Mouse (Mus musculus) intestine, embryonic 15.5 days (tissue): ENCODE results near the gene Nob1. TPM values are rescaled to one million over a fixed set of nuclear protein-coding genes. Genes with fewer than 3 reads are reported as not detected.

Experiments
- ATAC-seq: fragments of 200-750 bp; cut with Nextera tagmentation; 2 replicates; pipeline ENCODE4 v1.8.0; 2017; ENCODE audit warnings: moderate TSS enrichment, moderate library complexity
- H3K27ac ChIP-seq: fragments of 300-500 bp; sonication (generic); 2 replicates; pipeline ENCODE4 v1.5.1; 2015; ENCODE audit warnings: mild to moderate bottlenecking, inconsistent platforms
- H3K27me3 ChIP-seq: fragments of 300-500 bp; sonication (generic); replicated peaks from 2 replicates; pipeline ENCODE4 v1.6.1; 2015; ENCODE audit warnings: inconsistent platforms
- H3K36me3 ChIP-seq: fragments of 300-500 bp; sonication (generic); 2 replicates; pipeline ENCODE4 v1.6.1; 2015; ENCODE audit warnings: inconsistent platforms
- H3K4me1 ChIP-seq: fragments of 300-500 bp; sonication (generic); replicated peaks from 2 replicates; pipeline ENCODE4 v1.6.1; 2015; ENCODE audit warnings: inconsistent platforms
- H3K4me2 ChIP-seq: fragments of 300-500 bp; sonication (generic); replicated peaks from 2 replicates; pipeline ENCODE4 v1.6.1; 2015; ENCODE audit warnings: mild to moderate bottlenecking, inconsistent platforms
- H3K4me3 ChIP-seq: fragments of 300-500 bp; sonication (generic); replicated peaks from 2 replicates; pipeline ENCODE4 v1.5.1; 2015; ENCODE audit warnings: inconsistent platforms
- H3K9ac ChIP-seq: fragments of 300-500 bp; sonication (generic); 2 replicates; pipeline ENCODE4 v1.6.1; 2015; ENCODE audit warnings: inconsistent platforms
- H3K9me3 ChIP-seq: fragments of 300-500 bp; sonication (generic); 2 replicates; pipeline ENCODE4 v1.6.1; 2016; ENCODE audit warnings: inconsistent platforms
- WGBS: fragments of 180-500 bp; shearing (Covaris S2); methylation state at CpG from one replicate; pipeline ENCODE4 v1.1.7; 2015; 5-methylcytosine and 5-hydroxymethylcytosine counted together
- polyA plus RNA-seq: library from polyadenylated mRNA; unstranded; fragments of >200 nt; fragmentation: Nextera tagmentation; extraction: Ambion mirVana; gene quantifications from 2 replicates; pipeline ENCODE4 v1.2.1, GENCODE M21; 2015

Gene Nob1
- polyA plus RNA-seq, 1 experiment from 2014 or later = 74.4 TPM

GRCm38 (mm10) chr8:107396106-107396670 is 28.7 kb downstream of the Nob1 start:
- Histone ChIP-seq H3K9me3 (no peaks in the 10 kb centered on the region), H3K4me2 (no peak overlapping the region), H3K27ac (no peak overlapping the region), H3K4me3 (no peak overlapping the region), H3K27me3 (no peaks in the 10 kb centered on the region), H3K4me1 (no peaks in the 10 kb centered on the region), H3K9ac (no peak overlapping the region), H3K36me3 (no peaks in the 10 kb centered on the region)
- ATAC-seq = no peak
- 89% methylated on average over 10 of the region's 10 CpGs for WGBS

- Histone ChIP-seq H3K9me3 (no peaks in the 10 kb centered on the region), H3K36me3 (no peaks in the 10 kb centered on the region), H3K27ac (no peak overlapping the region), H3K4me1 (no peaks in the 10 kb centered on the region), H3K27me3 (no peaks in the 10 kb centered on the region), H3K4me2 (no peak overlapping the region), H3K4me3 (no peak overlapping the region), H3K9ac (no peak overlapping the region)
- ATAC-seq = no peak
Observed at GRCm38 (mm10) chr8:107395397-107395796, 29.5 kb downstream of the Nob1 start.

- no peak overlapping the region for H3K4me3 ChIP-seq
- H3K4me2 ChIP-seq = no peak overlapping the region
- H3K27ac ChIP-seq = no peak overlapping the region
- no peaks in the 10 kb centered on the region for H3K27me3 ChIP-seq
- ATAC-seq = peak; percentile 46
- no peaks in the 10 kb centered on the region for H3K9me3 ChIP-seq
- no peak overlapping the region for H3K9ac ChIP-seq
- H3K4me1 ChIP-seq = peaks cover 9% of the 10 kb centered on the region
- WGBS = 79% methylated on average over 4 of the region's 4 CpGs
- no peaks in the 10 kb centered on the region for H3K36me3 ChIP-seq
Observed at GRCm38 (mm10) chr8:107391136-107391516, 33.7 kb downstream of the Nob1 start.

GRCm38 (mm10) chr8:107390476-107391135 is 34.2 kb downstream of the Nob1 start:
- 91% methylated on average over 16 of the region's 16 CpGs for WGBS
- no peaks in the 10 kb centered on the region for H3K27me3 ChIP-seq
- no peak overlapping the region for H3K4me3 ChIP-seq
- H3K4me1 ChIP-seq = peaks cover 9% of the 10 kb centered on the region
- H3K9ac ChIP-seq = no peak overlapping the region
- peak; percentile 85 for ATAC-seq
- no peak overlapping the region for H3K4me2 ChIP-seq
- no peaks in the 10 kb centered on the region for H3K36me3 ChIP-seq
- no peak overlapping the region for H3K27ac ChIP-seq
- H3K9me3 ChIP-seq = no peaks in the 10 kb centered on the region

- Histone ChIP-seq H3K4me2 (no peak overlapping the region), H3K36me3 (no peaks in the 10 kb centered on the region), H3K27ac (no peak overlapping the region), H3K9ac (no peak overlapping the region), H3K4me1 (peaks cover 10% of the 10 kb centered on the region), H3K9me3 (no peaks in the 10 kb centered on the region), H3K4me3 (no peak overlapping the region), H3K27me3 (no peaks in the 10 kb centered on the region)
- ATAC-seq = no peak
- 58% methylated on average over 8 of the region's 8 CpGs for WGBS
Observed at GRCm38 (mm10) chr8:107389557-107389956, 35.3 kb downstream of the Nob1 start.

GRCm38 (mm10) chr8:107387861-107388260 is 37.0 kb downstream of the Nob1 start:
- H3K27me3 ChIP-seq = no peaks in the 10 kb centered on the region
- H3K36me3 ChIP-seq = no peaks in the 10 kb centered on the region
- no peaks in the 10 kb centered on the region for H3K9me3 ChIP-seq
- H3K9ac ChIP-seq = no peak overlapping the region
- 70% methylated on average over 5 of the region's 5 CpGs for WGBS
- H3K4me2 ChIP-seq = no peak overlapping the region
- H3K4me3 ChIP-seq = no peak overlapping the region
- H3K27ac ChIP-seq = no peak overlapping the region
- ATAC-seq = no peak
- peaks cover 12% of the 10 kb centered on the region for H3K4me1 ChIP-seq

- H3K4me2 ChIP-seq = no peak overlapping the region
- no peaks in the 10 kb centered on the region for H3K9me3 ChIP-seq
- no peak for ATAC-seq
- H3K9ac ChIP-seq = no peak overlapping the region
- H3K4me1 ChIP-seq = peaks cover 12% of the 10 kb centered on the region
- H3K36me3 ChIP-seq = no peaks in the 10 kb centered on the region
- H3K27ac ChIP-seq = no peak overlapping the region
- H3K4me3 ChIP-seq = no peak overlapping the region
- H3K27me3 ChIP-seq = no peaks in the 10 kb centered on the region
- 29% methylated on average over 3 of the region's 3 CpGs for WGBS
Observed at GRCm38 (mm10) chr8:107386642-107387041, 38.2 kb downstream of the Nob1 start.

GRCm38 (mm10) chr8:107386171-107386570 is 38.7 kb downstream of the Nob1 start:
- Histone ChIP-seq H3K36me3 (no peaks in the 10 kb centered on the region), H3K9me3 (no peaks in the 10 kb centered on the region), H3K9ac (no peak overlapping the region), H3K4me2 (no peak overlapping the region), H3K27me3 (no peaks in the 10 kb centered on the region), H3K4me1 (peaks cover 12% of the 10 kb centered on the region), H3K27ac (no peak overlapping the region), H3K4me3 (no peak overlapping the region)
- 53% methylated on average over 5 of the region's 5 CpGs for WGBS
- ATAC-seq = no peak

GRCm38 (mm10) chr8:107385063-107385462 is 39.8 kb downstream of the Nob1 start:
- Histone ChIP-seq H3K9me3 (no peaks in the 10 kb centered on the region), H3K27me3 (no peaks in the 10 kb centered on the region), H3K4me2 (no peak overlapping the region), H3K9ac (no peak overlapping the region), H3K36me3 (peaks cover 4% of the 10 kb centered on the region; the same call in 1 of the 2 replicates), H3K4me3 (no peak overlapping the region), H3K4me1 (peaks cover 12% of the 10 kb centered on the region), H3K27ac (no peak overlapping the region)
- no peak for ATAC-seq
- 75% methylated on average over 2 of the region's 2 CpGs for WGBS

- H3K36me3 ChIP-seq = peaks cover 4% of the 10 kb centered on the region; the same call in 1 of the 2 replicates
- WGBS = 35% methylated on average over 5 of the region's 5 CpGs
- H3K27me3 ChIP-seq = no peaks in the 10 kb centered on the region
- ATAC-seq = no peak
- H3K4me2 ChIP-seq = no peak overlapping the region
- H3K27ac ChIP-seq = no peak overlapping the region
- H3K9ac ChIP-seq = no peak overlapping the region
- H3K4me1 ChIP-seq = peaks cover 8% of the 10 kb centered on the region
- H3K9me3 ChIP-seq = no peaks in the 10 kb centered on the region
- no peak overlapping the region for H3K4me3 ChIP-seq
Observed at GRCm38 (mm10) chr8:107384651-107385050, 40.2 kb downstream of the Nob1 start.

- no peaks in the 10 kb centered on the region for H3K9me3 ChIP-seq
- H3K4me3 ChIP-seq = no peak overlapping the region
- H3K36me3 ChIP-seq = peaks cover 10% of the 10 kb centered on the region
- H3K27ac ChIP-seq = no peak overlapping the region
- H3K27me3 ChIP-seq = no peaks in the 10 kb centered on the region
- no peak for ATAC-seq
- H3K4me2 ChIP-seq = no peak overlapping the region
- H3K4me1 ChIP-seq = peaks cover 2% of the 10 kb centered on the region; the same call in 1 of the 2 replicates
- WGBS = 59% methylated on average over 4 of the region's 4 CpGs
- no peak overlapping the region for H3K9ac ChIP-seq
Observed at GRCm38 (mm10) chr8:107382898-107383297, 42.0 kb downstream of the Nob1 start.

GRCm38 (mm10) chr8:107381666-107382065 is 43.2 kb downstream of the Nob1 start:
- H3K4me1 ChIP-seq = peaks cover 2% of the 10 kb centered on the region; the same call in 1 of the 2 replicates
- WGBS = 89% methylated on average over 4 of the region's 4 CpGs
- no peak overlapping the region for H3K4me2 ChIP-seq

GRCm38 (mm10) chr8:107380734-107381133 is 44.1 kb downstream of the Nob1 start:
- ATAC-seq = no peak
- WGBS = 94% methylated on average over 8 of the region's 8 CpGs
- Histone ChIP-seq H3K4me3 (no peak overlapping the region), H3K9ac (no peak overlapping the region), H3K27ac (no peak overlapping the region), H3K4me1 (peaks cover 2% of the 10 kb centered on the region; the same call in 1 of the 2 replicates), H3K27me3 (no peaks in the 10 kb centered on the region), H3K4me2 (no peak overlapping the region), H3K36me3 (peaks cover 10% of the 10 kb centered on the region), H3K9me3 (no peaks in the 10 kb centered on the region)

More at GRCm38 (mm10) chr8:107381666-107382065, 43.2 kb downstream of the Nob1 start:
- Histone ChIP-seq H3K36me3 (peaks cover 10% of the 10 kb centered on the region), H3K9ac (no peak overlapping the region), H3K4me3 (no peak overlapping the region), H3K27ac (no peak overlapping the region), H3K9me3 (no peaks in the 10 kb centered on the region), H3K27me3 (no peaks in the 10 kb centered on the region)
- ATAC-seq = no peak
